Mouse (Mus musculus) ES-Bruce4 (cell line): ENCODE measurements around the gene Padi1. TPM values are rescaled to one million over a fixed set of nuclear protein-coding genes. Genes with fewer than 3 reads are reported as not detected.
A peak's percentile ranks its signal among the peaks of the same experiment; 100 is the strongest.

Experiments
- H3K27ac ChIP-seq: 2 replicates; pipeline ENCODE4 v1.5.1; 2012; ENCODE audit warnings: low read length, inconsistent platforms; ENCODE audit not compliant: insufficient read depth
- H3K27me3 ChIP-seq: 2 replicates; pipeline ENCODE4 v1.6.1; 2012; ENCODE audit warnings: mild to moderate bottlenecking, low read length, inconsistent platforms; ENCODE audit not compliant: control insufficient read depth, poor library complexity, insufficient read depth, severe bottlenecking
- H3K36me3 ChIP-seq: 2 replicates; pipeline ENCODE4 v1.6.1; 2012; ENCODE audit warnings: inconsistent platforms, mild to moderate bottlenecking, low read length, moderate library complexity; ENCODE audit not compliant: control insufficient read depth, poor library complexity, insufficient read depth, severe bottlenecking
- H3K4me1 ChIP-seq: one replicate; pipeline ENCODE4 v1.8.1; 2011; ENCODE audit warnings: low read length; ENCODE audit not compliant: control insufficient read depth, insufficient read depth
- H3K4me3 ChIP-seq: 2 replicates; pipeline ENCODE4 v1.5.1; 2011; ENCODE audit warnings: low read depth, mild to moderate bottlenecking, low read length
- H3K9ac ChIP-seq: 2 replicates; pipeline ENCODE4 v1.6.1; 2012; ENCODE audit warnings: low read depth, mild to moderate bottlenecking, inconsistent platforms; ENCODE audit not compliant: poor library complexity, severe bottlenecking
- H3K9me3 ChIP-seq: replicated peaks from 2 replicates; pipeline ENCODE4 v1.6.1; 2012; ENCODE audit warnings: mild to moderate bottlenecking, low read length, inconsistent platforms; ENCODE audit not compliant: control insufficient read depth, poor library complexity, insufficient read depth, severe bottlenecking
- CTCF ChIP-seq: IDR thresholded peaks from one replicate; pipeline ENCODE4 v1.8.1; 2011; ENCODE audit warnings: low read depth, low read length
- EP300 ChIP-seq: IDR thresholded peaks from 2 replicates; pipeline ENCODE4 v1.6.1; 2011; ENCODE audit warnings: low read depth, low read length; ENCODE audit not compliant: insufficient read depth
- POLR2A ChIP-seq: IDR thresholded peaks from one replicate; pipeline ENCODE4 v1.8.1; 2011; ENCODE audit warnings: low read length; ENCODE audit not compliant: insufficient read depth
- polyA plus RNA-seq: library from polyadenylated mRNA; stranded (reverse); fragments of >200 nt; gene quantifications from 2 replicates; pipeline ENCODE4 v1.2.4, GENCODE M21; 2011; ENCODE audit warnings: low read depth; ENCODE audit not compliant: missing spikeins, insufficient read depth, insufficient read length

The Padi1 gene
- polyA plus RNA-seq, 1 experiment: 0.43 TPM

DNA sequence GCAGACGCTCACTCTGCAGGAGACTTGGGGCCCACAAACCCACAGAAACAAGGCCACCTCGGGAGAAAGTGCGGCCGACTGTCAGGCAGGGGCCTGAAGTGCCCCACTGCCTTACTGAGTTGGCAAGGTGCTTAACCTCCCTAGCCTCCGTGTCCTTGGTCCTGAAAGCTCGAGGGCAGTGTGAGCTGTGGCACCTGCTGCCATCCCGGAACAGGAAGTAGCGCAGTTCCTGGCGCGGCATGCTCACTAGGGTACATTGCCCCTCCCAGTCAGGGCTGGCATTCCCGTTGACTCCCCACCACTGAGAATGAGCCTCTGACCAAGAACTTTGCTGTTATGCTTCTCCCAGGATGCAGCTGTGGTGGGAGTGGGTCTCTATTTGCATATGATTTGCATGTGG is 19.6 kb downstream of the Padi1 start:
- Histone ChIP-seq H3K27ac (no peak overlapping the region), H3K4me3 (no peak overlapping the region), H3K4me1 (no peaks in the 10 kb centered on the region), H3K9me3 (peaks cover 8% of the 10 kb centered on the region; the same call in 1 of the 2 replicates), H3K36me3 (no peaks in the 10 kb centered on the region), H3K27me3 (no peaks in the 10 kb centered on the region), H3K9ac (no peak overlapping the region)
- TF ChIP-seq POLR2A (no peak), CTCF (no peak), EP300 (no peak)

DNA sequence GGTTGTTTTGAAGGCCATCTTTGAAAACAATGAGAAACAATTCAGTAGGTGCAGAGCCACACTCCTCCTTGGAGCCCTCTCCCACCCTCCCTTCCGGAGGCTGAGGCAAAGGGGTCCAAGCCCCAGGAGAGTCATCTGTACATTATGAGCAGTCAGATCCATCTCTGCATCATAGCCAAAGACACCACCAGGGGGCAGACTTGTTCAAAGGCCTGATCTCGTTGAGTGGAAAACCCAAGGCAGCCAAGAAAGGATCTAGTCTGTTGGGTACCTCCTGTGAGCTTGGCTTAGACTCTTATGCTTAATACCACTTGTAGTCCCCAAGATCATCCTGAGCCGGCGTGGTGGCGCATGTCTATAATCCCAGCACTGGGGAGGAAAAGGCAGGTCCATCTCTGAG is 23.6 kb downstream of the Padi1 start:
- no peak overlapping the region for H3K4me3 ChIP-seq
- no peak for TF ChIP-seq EP300
- no peak for TF ChIP-seq POLR2A
- TF ChIP-seq CTCF: no peak
- H3K27ac ChIP-seq: no peak overlapping the region
- no peaks in the 10 kb centered on the region for H3K27me3 ChIP-seq
- H3K4me1 ChIP-seq: no peaks in the 10 kb centered on the region
- H3K9me3 ChIP-seq: peaks cover 8% of the 10 kb centered on the region; the same call in 1 of the 2 replicates
- H3K9ac ChIP-seq: no peak overlapping the region
- H3K36me3 ChIP-seq: no peaks in the 10 kb centered on the region

DNA sequence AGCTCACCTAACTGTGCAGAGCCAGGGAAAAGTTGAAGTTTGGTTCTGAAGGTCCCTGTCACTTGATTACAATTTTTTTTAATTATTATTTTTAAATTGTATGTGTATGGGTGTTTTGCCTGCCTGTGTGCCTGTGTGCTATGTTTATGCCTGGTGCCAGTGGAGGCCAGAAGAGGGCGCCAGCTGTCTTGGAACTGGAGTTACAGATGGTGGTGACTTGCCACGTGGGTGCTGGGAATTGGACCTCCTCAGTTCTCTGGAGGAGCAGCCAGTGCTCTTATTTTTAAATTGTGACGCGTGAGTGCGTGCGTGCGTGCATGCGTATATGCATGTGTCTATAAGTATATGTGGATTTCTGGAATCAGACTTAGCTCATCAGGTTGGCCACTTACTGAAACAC is 28.2 kb downstream of the Padi1 start:
- Histone ChIP-seq H3K36me3 (no peaks in the 10 kb centered on the region), H3K4me3 (no peak overlapping the region), H3K4me1 (peaks cover 11% of the 10 kb centered on the region), H3K9ac (no peak overlapping the region), H3K9me3 (no peaks in the 10 kb centered on the region), H3K27me3 (no peaks in the 10 kb centered on the region), H3K27ac (no peak overlapping the region)
- TF ChIP-seq CTCF (peak; percentile 60), POLR2A (no peak)

DNA sequence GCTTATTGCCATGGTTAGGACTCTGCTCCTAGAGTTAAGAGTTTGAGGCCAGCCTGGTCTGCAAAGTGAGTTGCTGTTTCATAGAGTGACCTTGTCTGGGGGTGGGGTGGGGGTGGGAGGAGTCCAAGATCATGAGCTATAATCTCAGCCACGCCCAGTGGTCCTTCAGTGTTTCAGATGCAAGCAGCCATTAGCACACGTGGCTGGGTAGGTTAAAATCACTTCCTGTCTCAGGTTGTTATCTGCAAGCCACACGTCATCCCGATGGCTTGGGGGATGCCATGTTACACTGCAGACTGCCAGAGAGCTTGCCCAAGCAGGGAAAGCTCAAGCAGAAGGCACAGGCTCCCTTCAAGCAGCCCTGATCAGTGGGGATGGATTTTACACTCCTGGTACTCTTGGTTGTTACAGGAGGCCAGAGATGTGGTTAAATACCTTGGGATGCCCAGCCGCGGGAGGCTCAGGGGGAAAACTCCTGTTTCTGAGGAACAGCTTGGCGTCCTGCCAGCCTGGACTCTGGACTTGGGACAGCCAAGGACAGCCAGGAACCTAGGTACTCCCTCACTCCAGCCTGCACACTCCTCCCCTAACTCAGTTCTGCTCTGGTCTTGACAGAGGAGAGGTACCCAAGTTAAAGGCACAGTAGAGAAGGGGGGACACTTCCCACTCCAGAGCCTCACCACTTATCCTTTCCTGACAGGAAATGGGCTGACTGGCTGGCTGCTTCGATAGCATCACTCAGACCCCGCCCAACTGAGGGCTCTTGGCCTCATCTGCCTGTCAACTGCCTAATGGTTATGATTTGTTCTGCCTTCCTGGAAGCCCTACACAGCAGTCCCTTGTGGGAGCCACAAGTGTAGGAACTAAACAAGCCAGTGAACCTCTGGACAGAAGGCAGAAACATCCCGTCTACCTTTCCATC is 29.3 kb downstream of the Padi1 start:
- Histone ChIP-seq H3K9ac (no peak overlapping the region), H3K9me3 (no peaks in the 10 kb centered on the region), H3K36me3 (no peaks in the 10 kb centered on the region), H3K4me1 (peaks cover 13% of the 10 kb centered on the region), H3K27ac (no peak overlapping the region), H3K27me3 (no peaks in the 10 kb centered on the region), H3K4me3 (no peak overlapping the region)
- TF ChIP-seq CTCF: no peak
- peak; percentile 43; the same call in 1 of the 2 replicates for TF ChIP-seq EP300

DNA sequence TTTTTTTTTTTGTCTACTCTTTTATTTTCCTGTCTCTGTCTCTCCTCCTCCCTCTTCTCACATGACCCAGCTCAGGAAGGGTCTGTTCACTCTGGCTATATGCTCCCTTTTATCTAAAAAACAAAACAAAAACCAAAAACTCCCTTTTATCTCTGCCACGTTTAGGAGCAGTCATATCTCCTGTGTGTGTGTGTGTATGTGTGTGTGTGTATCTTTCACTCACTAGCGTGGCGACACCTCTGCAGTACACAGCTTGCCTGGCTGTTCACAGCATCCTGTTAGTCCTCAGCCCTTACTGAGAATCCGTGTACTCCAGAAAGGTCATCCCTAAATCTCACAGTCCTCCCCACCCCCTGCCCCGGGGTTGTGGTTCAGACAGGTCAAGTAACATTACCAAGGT is 30.1 kb downstream of the Padi1 start:
- no peaks in the 10 kb centered on the region for H3K9me3 ChIP-seq
- H3K4me3 ChIP-seq: no peak overlapping the region
- no peak overlapping the region for H3K9ac ChIP-seq
- H3K4me1 ChIP-seq: peaks cover 13% of the 10 kb centered on the region
- TF ChIP-seq EP300 (no peak), CTCF (no peak), POLR2A (no peak)
- no peak overlapping the region for H3K27ac ChIP-seq
- no peaks in the 10 kb centered on the region for H3K27me3 ChIP-seq
- no peaks in the 10 kb centered on the region for H3K36me3 ChIP-seq
